Comparison of ENCODE assay signal across 7 mouse cellular contexts in genomic region chr16:89991701-89992152, GRCm38 (mm10).
DNase-seq lines count a peak whose midpoint lies in the region; ATAC-seq lines count a peak whose summit lies in the region.

No protein-coding gene starts in this region.

- peaks cover 7% of the 10 kb centered on the region for H3K36me3 ChIP-seq in limb, embryonic 13.5 days

- H3K4me2 ChIP-seq in limb, embryonic 13.5 days (replicated peaks), result no peak overlapping the region

- H3K4me3 ChIP-seq in limb, embryonic 13.5 days, result no peak overlapping the region

- peak; percentile 88; the same call in 1 of the 2 replicates for ATAC-seq in limb, embryonic 13.5 days (ENCODE audit: low FRiP score, low read depth)

- no peak overlapping the region for H3K9ac ChIP-seq in limb, embryonic 13.5 days

- DNase-seq in thymus, postnatal 14 days, result peak; percentile 3
- no peak for DNase-seq in thymus, postnatal 4 days
- peak; percentile 42 to 56 for DNase-seq in gastrocnemius, postnatal 36 days
- no peak for DNase-seq in retina, postnatal 1 day
- no peak for DNase-seq in testis, postnatal 14 days (ENCODE audit: low spot score)
- DNase-seq in B cell, adult 2 months, result no peak

- H3K9me3 ChIP-seq in limb, embryonic 13.5 days, result peaks cover 7% of the 10 kb centered on the region

- no peaks in the 10 kb centered on the region for H3K27me3 ChIP-seq in limb, embryonic 13.5 days

- H3K27ac ChIP-seq in limb, embryonic 13.5 days, result peak overlapping the region; percentile 70

- intact Hi-C loops in gastrocnemius, postnatal 36 days (cut with DNase I), result no loop called here

- 30% methylated on average over 12 of the region's 12 CpGs for WGBS in limb, embryonic 13.5 days

- H3K4me1 ChIP-seq in limb, embryonic 13.5 days, result peaks cover 42% of the 10 kb centered on the region

Comparison
In these comparisons a context has a peak if more than half of its experiments do, and no peak if none do; other contexts are left out.
1. DNase-seq: peak in thymus, postnatal 14 days (single experiment) and gastrocnemius, postnatal 36 days (2 of 2); none in thymus, postnatal 4 days (single experiment), retina, postnatal 1 day (single experiment), testis, postnatal 14 days (single experiment) and B cell, adult 2 months (0 of 2).